Comparison of ENCODE assay signal across 29 mouse cellular contexts in the genomic region with DNA sequence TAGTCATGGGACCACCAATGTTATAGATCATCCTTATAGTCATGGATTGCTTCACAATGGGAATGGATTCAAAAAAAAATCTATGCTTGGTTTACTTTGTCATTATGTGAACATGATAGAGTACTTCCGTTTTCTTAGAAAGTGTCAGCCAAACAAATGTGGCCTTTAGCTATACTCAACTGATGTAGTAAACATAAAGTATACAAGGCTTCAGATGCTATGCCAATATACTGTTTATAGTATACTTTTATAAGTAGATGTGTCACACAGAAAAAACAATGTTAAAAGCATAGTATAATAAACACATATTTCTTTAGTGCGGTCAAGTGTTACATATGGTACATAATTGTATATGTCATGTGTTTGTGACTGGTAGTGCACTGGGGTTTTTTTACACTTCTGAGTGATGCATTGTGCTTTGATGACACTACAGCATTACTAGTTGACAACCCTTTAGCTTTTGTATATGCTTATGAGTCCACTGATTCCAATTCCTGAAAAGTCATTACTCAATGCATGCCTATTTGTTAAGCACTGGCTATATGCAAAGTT.
"Had no signal": no experiment of that assay in that cellular context is flagged by ENCODE, and none has a peak within 500 bp of the region (broad histone marks: within the 10 kb centered on the region; RNA-seq: fewer than 3 reads in every experiment).

No protein-coding gene starts in this region.

- H3K4me2 ChIP-seq: limb, embryonic 12.5 days; limb, embryonic 13.5 days; limb, embryonic 15.5 days; liver, embryonic 11.5 days; liver, embryonic 12.5 days; liver, embryonic 13.5 days; liver, embryonic 15.5 days; midbrain, embryonic 11.5 days; midbrain, embryonic 12.5 days; midbrain, embryonic 13.5 days; midbrain, embryonic 15.5 days; neural tube, embryonic 12.5 days had no signal

- H3K9ac ChIP-seq: limb, embryonic 12.5 days; limb, embryonic 13.5 days; limb, embryonic 15.5 days; liver, embryonic 12.5 days; liver, embryonic 13.5 days; liver, embryonic 14.5 days; liver, embryonic 15.5 days; liver, postnatal 0 days; midbrain, embryonic 12.5 days; midbrain, embryonic 13.5 days; midbrain, embryonic 15.5 days; neural tube, embryonic 12.5 days had no signal

- H3K27me3 ChIP-seq: limb, embryonic 12.5 days; limb, embryonic 13.5 days; limb, embryonic 15.5 days; liver, embryonic 12.5 days; liver, embryonic 13.5 days; liver, embryonic 15.5 days; megakaryocyte, embryonic 14.5 days; midbrain, embryonic 12.5 days; midbrain, embryonic 13.5 days; midbrain, embryonic 15.5 days; neural tube, embryonic 12.5 days had no signal

- H3K9me3 ChIP-seq: limb, embryonic 10.5 days; limb, embryonic 12.5 days; limb, embryonic 13.5 days; limb, embryonic 15.5 days; liver, embryonic 12.5 days; liver, embryonic 13.5 days; liver, embryonic 15.5 days; midbrain, embryonic 10.5 days; midbrain, embryonic 12.5 days; midbrain, embryonic 13.5 days; midbrain, embryonic 15.5 days; neural tube, embryonic 12.5 days had no signal

- DNase-seq: layer of hippocampus, postnatal 36 days; left cerebral cortex, postnatal 4 days; liver; liver, embryonic 13.5 days; liver, postnatal 0 days; lung, adult 18-20 months; lung, postnatal 10 days; lung, postnatal 14 days; lung, postnatal 4 days; midbrain, embryonic 14.5 days had no signal

- ATAC-seq: liver, embryonic 12.5 days; liver, postnatal 0 days; midbrain, embryonic 13.5 days; midbrain, embryonic 15.5 days; midbrain, embryonic 16.5 days had no signal

- H3K4me3 ChIP-seq: left cerebral cortex, adult 2 months; limb, embryonic 10.5 days; limb, embryonic 12.5 days; limb, embryonic 13.5 days; limb, embryonic 15.5 days; liver, embryonic 12.5 days; liver, embryonic 13.5 days; liver, embryonic 15.5 days; megakaryocyte, embryonic 14.5 days; midbrain, embryonic 10.5 days; midbrain, embryonic 12.5 days; midbrain, embryonic 13.5 days; midbrain, embryonic 15.5 days; myocyte; neural tube, embryonic 12.5 days had no signal

- H3K4me1 ChIP-seq: limb, embryonic 10.5 days; limb, embryonic 12.5 days; limb, embryonic 13.5 days; limb, embryonic 15.5 days; liver, embryonic 12.5 days; liver, embryonic 13.5 days; liver, embryonic 15.5 days; megakaryocyte, embryonic 14.5 days; midbrain, embryonic 10.5 days; midbrain, embryonic 12.5 days; midbrain, embryonic 13.5 days; midbrain, embryonic 15.5 days; neural tube, embryonic 12.5 days had no signal

- H3K27ac ChIP-seq: left cerebral cortex, adult 2 months; limb, embryonic 10.5 days; limb, embryonic 12.5 days; limb, embryonic 13.5 days; limb, embryonic 15.5 days; liver, embryonic 12.5 days; liver, embryonic 13.5 days; liver, embryonic 14.5 days; liver, embryonic 15.5 days; macrophage; midbrain, embryonic 10.5 days; midbrain, embryonic 12.5 days; midbrain, embryonic 13.5 days; midbrain, embryonic 15.5 days; neural tube, embryonic 12.5 days had no signal

- H3K36me3 ChIP-seq: limb, embryonic 10.5 days; limb, embryonic 12.5 days; limb, embryonic 13.5 days; limb, embryonic 15.5 days; liver, embryonic 12.5 days; liver, embryonic 13.5 days; liver, embryonic 15.5 days; midbrain, embryonic 10.5 days; midbrain, embryonic 12.5 days; midbrain, embryonic 13.5 days; midbrain, embryonic 15.5 days; neural tube, embryonic 12.5 days had no signal
